Mouse (Mus musculus) layer of hippocampus, adult 18-20 months (tissue): ENCODE results near the gene Ccser2. TPM values are rescaled to one million over a fixed set of nuclear protein-coding genes. Genes with fewer than 3 reads are reported as not detected.
"Not testable (repeated sequence)": the region's sequence is repeated elsewhere in the genome, so short reads cannot be mapped to it uniquely, and the experiment has no call there.

Experiments used
- DNase-seq, 2 experiments: peaks; one replicate each; pipeline ENCODE4 v3.0.0; 2022; ENCODE audit warnings: low spot score in 2 of 2
- long read RNA-seq: library from polyadenylated mRNA; stranded (forward); transcript quantifications from one replicate; pipeline ENCODE4 v2.0.0, GENCODE M21; 2021
- total RNA-seq, 2 experiments: library from RNA; stranded (reverse); gene quantifications; 2 replicates each; pipeline ENCODE4 v1.2.3; 2021

The Ccser2 gene
- total RNA-seq = 10 to 100 TPM; 77.7 to 82.8 TPM
- long read RNA-seq, full-length matches to known transcripts = 11 of 51 reads
- long read RNA-seq, partial matches to known transcripts = 4 of 51 reads
- long read RNA-seq, other reads (novel, unspliced or antisense) = 36 of 51 reads

- peak; percentile 96 to 97 for DNase-seq
These were observed at the start of gene Ccser2 for GRCm38 (mm10) chr14:36968628-36969147. Ccser2 (minus strand) TSS chr14:36968777.

GRCm38 (mm10) chr14:37015894-37016293 is 47.3 kb upstream of the Ccser2 start:
- DNase-seq = no peak

GRCm38 (mm10) chr14:37013644-37014043 is 45.1 kb upstream of the Ccser2 start:
- DNase-seq = peak in 1 of 2 experiments; percentile 39

- DNase-seq = no peak
These were observed 41.1 kb upstream of the Ccser2 start for GRCm38 (mm10) chr14:37009686-37010085.

- DNase-seq = no peak
These were observed 37.9 kb upstream of the Ccser2 start for GRCm38 (mm10) chr14:37006489-37006888.

GRCm38 (mm10) chr14:37005865-37006264 is 37.3 kb upstream of the Ccser2 start:
- no peak for DNase-seq

- no peak for DNase-seq
These were observed 35.0 kb upstream of the Ccser2 start for GRCm38 (mm10) chr14:37003431-37004095.

GRCm38 (mm10) chr14:37002852-37003251 is 34.3 kb upstream of the Ccser2 start:
- no peak for DNase-seq

- not testable (repeated sequence) for DNase-seq
These were observed 32.2 kb upstream of the Ccser2 start for GRCm38 (mm10) chr14:37000780-37001179.

- no peak for DNase-seq
These were observed 21.2 kb upstream of the Ccser2 start for GRCm38 (mm10) chr14:36989784-36990183.

- DNase-seq = no peak
These were observed 17.1 kb upstream of the Ccser2 start for GRCm38 (mm10) chr14:36985693-36986092.

- DNase-seq = no peak
These were observed 6.4 kb upstream of the Ccser2 start for GRCm38 (mm10) chr14:36975019-36975418.

- DNase-seq = no peak
These were observed 2.6 kb upstream of the Ccser2 start for GRCm38 (mm10) chr14:36971211-36971610.

GRCm38 (mm10) chr14:36969861-36970420 is 1.4 kb upstream of the Ccser2 start:
- DNase-seq = no peak

- DNase-seq = no peak
These were observed 425 bp downstream of the Ccser2 start for GRCm38 (mm10) chr14:36968076-36968627.

- DNase-seq = no peak
These were observed 3.2 kb downstream of the Ccser2 start for GRCm38 (mm10) chr14:36965421-36965820.

GRCm38 (mm10) chr14:36962477-36962876 is 6.1 kb downstream of the Ccser2 start:
- DNase-seq = no peak

GRCm38 (mm10) chr14:36957719-36958118 is 10.9 kb downstream of the Ccser2 start:
- no peak for DNase-seq

GRCm38 (mm10) chr14:36957261-36957660 is 11.3 kb downstream of the Ccser2 start:
- no peak for DNase-seq

- no peak for DNase-seq
These were observed 11.9 kb downstream of the Ccser2 start for GRCm38 (mm10) chr14:36956717-36957116.

GRCm38 (mm10) chr14:36952687-36953426 is 15.7 kb downstream of the Ccser2 start:
- no peak for DNase-seq
